Mouse (Mus musculus) thymus, adult 2 months (tissue): ENCODE measurements around the gene Ptpn6. TPM values are rescaled to one million over a fixed set of nuclear protein-coding genes. Genes with fewer than 3 reads are reported as not detected.
"Not testable (repeated sequence)": the region's sequence is repeated elsewhere in the genome, so short reads cannot be mapped to it uniquely, and the experiment has no call there.

ENCODE experiments used
- DNase-seq: peaks from one replicate; pipeline ENCODE4 v3.0.0; 2021
- H3K27ac ChIP-seq: fragments of 200-500 bp; 2 replicates; pipeline ENCODE4 v1.5.1; 2012; ENCODE audit warnings: low read length, control low read depth; ENCODE audit not compliant: control insufficient read depth, insufficient read depth
- H3K27me3 ChIP-seq: fragments of 200-500 bp; 2 replicates; pipeline ENCODE4 v1.6.1; 2012; ENCODE audit warnings: mild to moderate bottlenecking, low read length, moderate library complexity, mixed read lengths; ENCODE audit not compliant: control insufficient read depth, insufficient read depth
- H3K36me3 ChIP-seq: fragments of 200-500 bp; 2 replicates; pipeline ENCODE4 v1.6.1; 2012; ENCODE audit warnings: mild to moderate bottlenecking, low read length, moderate library complexity; ENCODE audit not compliant: control insufficient read depth, insufficient read depth
- H3K4me1 ChIP-seq: fragments of 200-500 bp; replicated peaks from 2 replicates; pipeline ENCODE4 v1.6.1; 2012; ENCODE audit warnings: low read length; ENCODE audit not compliant: control insufficient read depth, insufficient read depth
- H3K4me3 ChIP-seq: fragments of 200-500 bp; 2 replicates; pipeline ENCODE4 v1.5.1; 2012; ENCODE audit warnings: mild to moderate bottlenecking, low read length, control low read depth, moderate library complexity; ENCODE audit not compliant: control insufficient read depth, insufficient read depth
- CTCF ChIP-seq: fragments of 200-500 bp; IDR thresholded peaks from 2 replicates; pipeline ENCODE4 v1.5.1; 2012; ENCODE audit warnings: mild to moderate bottlenecking, control low read depth, low read length, moderate library complexity, borderline replicate concordance; ENCODE audit not compliant: control insufficient read depth, poor library complexity, insufficient read depth; ENCODE audit errors: extremely low read depth
- POLR2A ChIP-seq: fragments of 200-500 bp; IDR thresholded peaks from 2 replicates; pipeline ENCODE4 v1.6.1; 2012; ENCODE audit warnings: mild to moderate bottlenecking, low read length, control low read depth, moderate library complexity; ENCODE audit not compliant: control insufficient read depth, poor library complexity, insufficient read depth; ENCODE audit errors: extremely low read depth
- WGBS: fragments of 180-500 bp; shearing (Covaris S2); methylation state at CpG from one replicate; pipeline ENCODE4 v1.1.7; 2018; 5-methylcytosine and 5-hydroxymethylcytosine counted together
- polyA plus RNA-seq: library from polyadenylated mRNA; depleted of rRNA; stranded (reverse); fragments of >200 nt; gene quantifications from 2 replicates; pipeline ENCODE4 v1.2.3, GENCODE M21; 2012

Ptpn6 gene
- polyA plus RNA-seq, 1 experiment, result 210 TPM

DNA sequence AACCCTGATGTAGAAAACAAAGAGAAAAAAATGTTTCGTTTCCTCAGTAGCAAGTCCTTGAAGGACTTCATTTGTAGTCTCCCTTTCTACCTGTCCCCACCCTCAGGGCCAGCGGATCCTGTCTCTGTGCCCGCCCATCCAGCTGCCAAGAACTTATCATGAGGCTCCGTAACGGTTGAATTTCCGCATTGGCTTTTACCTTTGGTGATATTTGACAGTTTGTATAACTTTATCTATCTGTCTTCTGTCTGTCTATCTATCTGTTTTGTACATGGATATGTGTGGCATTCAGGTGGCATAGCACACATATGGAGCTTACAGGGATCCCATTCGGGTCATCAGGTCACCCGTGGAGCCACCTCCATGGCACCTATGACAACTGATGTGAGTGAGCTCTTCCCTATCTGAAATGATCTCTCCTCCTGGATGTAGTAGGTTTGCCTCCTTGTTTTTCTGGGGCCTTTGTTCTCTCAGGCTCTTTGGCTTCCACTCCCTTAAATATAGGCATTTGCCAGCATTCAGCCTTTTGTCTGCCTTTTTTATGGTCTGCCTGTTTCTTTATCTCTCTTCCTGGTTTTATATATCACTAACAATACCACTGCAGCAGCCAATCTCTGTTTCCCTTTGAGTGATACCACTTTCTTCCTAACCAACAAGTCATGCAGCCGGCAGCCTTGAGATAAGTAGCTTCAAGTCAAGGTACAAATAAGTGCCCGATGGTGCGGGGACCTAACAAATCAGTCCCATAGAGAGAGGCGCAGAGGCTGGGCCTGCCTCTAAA is 52.7 kb downstream of the Ptpn6 start:
- WGBS, result 93% methylated on average over 12 of the region's 12 CpGs
- H3K27me3 ChIP-seq, result no peaks in the 10 kb centered on the region
- H3K4me3 ChIP-seq, result no peak overlapping the region
- peaks cover 7% of the 10 kb centered on the region for H3K4me1 ChIP-seq
- H3K36me3 ChIP-seq, result no peaks in the 10 kb centered on the region
- no peak for DNase-seq
- H3K27ac ChIP-seq, result no peak overlapping the region
- TF ChIP-seq POLR2A, result no peak
- TF ChIP-seq CTCF, result no peak

DNA sequence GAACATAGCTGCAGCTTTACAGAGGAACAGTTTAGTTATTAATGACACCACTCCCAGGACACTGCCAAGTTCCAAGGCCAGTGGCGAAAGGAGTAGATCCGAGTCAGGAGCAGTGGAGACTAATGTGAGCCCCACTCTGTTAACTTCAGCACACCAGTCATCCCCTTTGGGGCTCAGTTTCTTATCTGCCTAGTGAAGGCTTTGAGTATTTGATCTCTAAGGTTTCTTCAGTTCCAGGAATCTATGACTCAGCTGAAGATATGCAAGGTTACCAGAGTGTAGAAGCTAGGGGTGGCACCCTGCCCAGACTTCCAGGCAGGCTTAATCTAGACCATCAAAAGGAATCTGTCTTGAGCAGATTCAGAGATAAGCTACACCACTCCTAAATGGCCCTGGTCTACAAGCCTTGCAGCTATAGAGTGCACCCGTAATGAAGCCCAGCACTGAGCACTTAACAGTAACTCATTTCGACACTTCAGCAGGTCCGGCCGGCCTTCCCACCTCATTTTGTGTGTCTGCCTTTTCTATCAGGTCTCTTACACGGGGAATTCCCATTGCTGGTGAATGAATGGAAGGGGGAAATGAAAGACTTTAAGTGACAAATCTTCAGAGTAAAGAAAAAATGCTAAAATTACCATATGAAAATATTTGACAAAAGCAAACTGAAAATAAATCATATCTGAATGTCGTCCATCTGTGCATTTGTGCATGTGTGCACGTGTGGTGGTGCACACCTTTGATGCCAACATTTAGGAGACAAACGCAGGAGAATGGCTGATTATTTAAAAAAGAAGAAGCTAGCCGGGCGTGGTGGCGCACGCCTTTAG is 54.7 kb downstream of the Ptpn6 start:
- no peak overlapping the region for H3K27ac ChIP-seq
- H3K4me3 ChIP-seq, result no peak overlapping the region
- WGBS, result 62% methylated on average over 14 of the region's 14 CpGs
- TF ChIP-seq CTCF (no peak), POLR2A (no peak)
- DNase-seq, result no peak
- no peaks in the 10 kb centered on the region for H3K27me3 ChIP-seq
- no peaks in the 10 kb centered on the region for H3K36me3 ChIP-seq
- peaks cover 7% of the 10 kb centered on the region for H3K4me1 ChIP-seq

DNA sequence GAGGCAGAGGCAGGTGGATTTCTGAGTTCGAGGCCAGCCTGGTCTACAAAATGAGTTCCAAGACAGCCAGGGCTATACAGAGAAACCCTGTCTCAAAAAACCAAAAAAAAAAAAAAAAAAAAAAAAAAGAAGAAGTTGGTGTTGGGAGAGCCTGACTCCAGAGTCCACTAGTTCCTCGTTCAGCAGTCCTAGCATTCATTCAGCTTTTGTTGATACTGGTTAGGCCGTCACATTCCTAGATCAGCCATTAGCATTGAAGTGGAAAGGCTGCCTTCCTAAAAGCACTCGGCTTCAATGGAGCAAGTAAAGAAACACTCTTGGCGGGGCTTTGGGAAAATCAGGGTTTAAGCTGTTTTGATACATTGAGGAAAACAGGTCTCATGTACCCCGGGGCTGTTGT is 56.2 kb downstream of the Ptpn6 start:
- not testable (repeated sequence) for DNase-seq, H3K27me3 ChIP-seq, H3K4me1 ChIP-seq, H3K27ac ChIP-seq, H3K36me3 ChIP-seq, H3K4me3 ChIP-seq
- WGBS, result 74% methylated on average over 6 of the region's 6 CpGs

DNA sequence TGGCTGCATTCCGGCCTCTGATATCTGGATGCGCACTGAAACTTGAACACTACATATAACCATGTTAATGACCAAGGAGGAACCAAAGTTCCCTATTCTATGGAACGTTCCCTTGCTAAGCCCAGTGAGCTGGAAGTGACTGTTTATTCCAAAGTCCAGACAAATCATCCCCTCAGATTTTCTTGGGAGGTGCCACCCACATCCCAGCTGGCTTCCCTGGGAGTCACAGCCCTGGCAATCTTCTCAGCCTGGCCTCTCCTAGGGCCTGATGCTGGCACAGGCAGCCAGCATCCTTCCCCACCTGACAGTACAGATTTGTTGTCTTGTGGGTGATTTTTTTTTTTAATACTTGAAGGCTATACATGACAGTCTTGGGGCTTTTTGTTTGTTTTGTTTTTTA is 59.0 kb downstream of the Ptpn6 start:
- 96% methylated on average over 3 of the region's 3 CpGs for WGBS
- Histone ChIP-seq H3K4me3 (no peak overlapping the region), H3K36me3 (no peaks in the 10 kb centered on the region), H3K4me1 (no peaks in the 10 kb centered on the region), H3K27ac (no peak overlapping the region), H3K27me3 (no peaks in the 10 kb centered on the region)
- no peak for DNase-seq
- no peak for TF ChIP-seq CTCF

DNA sequence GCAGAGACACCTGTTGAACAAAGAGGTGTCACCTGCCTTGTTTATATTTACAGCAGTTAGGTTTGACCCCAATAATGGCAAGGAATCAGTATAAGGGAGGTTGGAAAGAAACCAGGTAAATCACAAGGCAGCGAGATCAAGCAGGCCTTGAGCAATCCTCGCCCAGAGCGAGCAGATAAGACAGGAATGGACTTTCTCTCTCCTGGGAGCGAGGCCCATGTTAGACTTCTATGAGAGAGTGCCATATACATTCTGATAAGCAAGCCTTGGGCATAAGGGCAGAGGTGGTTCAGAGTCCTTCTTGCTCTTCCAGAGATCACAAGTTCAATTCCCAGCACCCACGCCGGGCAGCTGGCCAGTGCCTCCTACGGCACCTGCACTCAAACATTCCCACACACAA is 59.7 kb downstream of the Ptpn6 start:
- no peak overlapping the region for H3K27ac ChIP-seq
- no peaks in the 10 kb centered on the region for H3K36me3 ChIP-seq
- WGBS, result 98% methylated on average over 7 of the region's 7 CpGs
- H3K4me3 ChIP-seq, result no peak overlapping the region
- H3K27me3 ChIP-seq, result no peaks in the 10 kb centered on the region
- no peak for DNase-seq
- no peaks in the 10 kb centered on the region for H3K4me1 ChIP-seq
- TF ChIP-seq POLR2A, result no peak
- TF ChIP-seq CTCF, result no peak

DNA sequence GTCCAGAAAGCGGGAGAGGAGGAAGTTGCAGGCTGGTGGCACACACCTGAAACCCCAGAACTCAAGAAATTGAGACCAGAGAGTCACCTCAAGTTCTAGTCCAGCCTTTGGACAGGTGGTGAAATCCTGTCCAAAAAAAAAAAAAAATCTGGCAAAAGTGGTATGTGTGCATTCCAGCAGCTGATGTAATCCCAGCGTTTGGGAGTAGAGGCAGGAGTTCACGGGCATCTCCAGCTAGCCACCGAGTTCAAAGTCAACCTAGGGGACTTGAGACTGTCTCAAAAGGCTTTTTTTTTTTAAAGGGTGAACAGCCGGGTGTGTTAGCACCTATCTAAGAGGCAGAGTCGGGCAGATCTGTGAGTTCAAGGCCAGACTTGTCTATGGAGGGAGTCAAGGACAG is 62.3 kb downstream of the Ptpn6 start:
- Histone ChIP-seq H3K27ac (no peak overlapping the region), H3K4me3 (no peak overlapping the region), H3K36me3 (no peaks in the 10 kb centered on the region), H3K27me3 (no peaks in the 10 kb centered on the region), H3K4me1 (peaks cover 6% of the 10 kb centered on the region)
- no peak for DNase-seq
- no peak for TF ChIP-seq POLR2A
- no peak for TF ChIP-seq CTCF
- 92% methylated on average over 6 of the region's 6 CpGs for WGBS

DNA sequence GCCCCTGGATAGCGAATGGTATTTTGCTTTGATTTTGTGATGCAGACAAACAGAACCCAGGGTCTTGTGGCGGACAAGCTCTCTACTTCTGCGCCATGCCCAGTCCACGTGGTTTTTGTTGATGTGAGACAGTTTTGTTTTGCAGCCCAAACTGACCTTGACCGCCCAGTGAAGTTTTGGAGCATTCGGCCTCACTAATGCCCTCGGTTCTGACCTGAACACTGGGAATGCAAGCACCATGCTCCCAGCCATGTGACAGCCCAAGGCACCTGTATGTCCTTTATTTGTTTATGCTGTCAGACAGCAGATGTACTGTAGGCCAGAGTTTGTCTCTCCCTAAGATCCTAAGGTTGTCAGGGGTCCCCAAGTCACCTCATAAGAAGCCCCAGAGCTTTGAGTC is 63.9 kb downstream of the Ptpn6 start:
- H3K27ac ChIP-seq, result no peak overlapping the region
- no peak for DNase-seq
- H3K4me1 ChIP-seq, result peaks cover 6% of the 10 kb centered on the region
- TF ChIP-seq POLR2A (no peak), CTCF (no peak)
- H3K36me3 ChIP-seq, result no peaks in the 10 kb centered on the region
- H3K27me3 ChIP-seq, result no peaks in the 10 kb centered on the region
- 99% methylated on average over 7 of the region's 7 CpGs for WGBS
- H3K4me3 ChIP-seq, result no peak overlapping the region
